Mouse (Mus musculus) liver, embryonic 14.5 days (tissue): ENCODE results near the gene Syk. TPM values are rescaled to one million over a fixed set of nuclear protein-coding genes. Genes with fewer than 3 reads are reported as not detected.

Experiments
- ATAC-seq: fragments of 200-750 bp; cut with Nextera tagmentation; 2 replicates; pipeline ENCODE4 v1.8.0; 2017; ENCODE audit warnings: moderate number of reproducible peaks, mild to moderate bottlenecking, moderate library complexity; ENCODE audit not compliant: insufficient read depth
- DNase-seq, 3 experiments: peaks; one replicate each; pipeline ENCODE4 v3.0.0-alpha.2; 2012 to 2013; ENCODE audit warnings: low read depth in 3 of 3, low spot score in 3 of 3
- H3K27ac ChIP-seq: fragments of 300-500 bp; sonication (generic); 2 replicates; pipeline ENCODE4 v1.5.1; 2014; ENCODE audit warnings: moderate library complexity, mild to moderate bottlenecking, control low read depth, inconsistent platforms
- H3K27me3 ChIP-seq: fragments of 300-500 bp; sonication (generic); 2 replicates; pipeline ENCODE4 v1.6.1; 2014; ENCODE audit warnings: mild to moderate bottlenecking, low read length, moderate library complexity; ENCODE audit not compliant: control insufficient read depth, insufficient read depth
- H3K36me3 ChIP-seq: fragments of 300-500 bp; sonication (generic); replicated peaks from 2 replicates; pipeline ENCODE4 v1.6.1; 2014; ENCODE audit warnings: low read depth; ENCODE audit not compliant: control insufficient read depth, insufficient read depth
- H3K4me1 ChIP-seq, 2 experiments: fragments of 200-500 bp in 1 of 2; fragments of 300-500 bp in 1 of 2; sonication (generic) in 1 of 2; replicated peaks; 2 replicates each; pipeline ENCODE4 v1.6.1; 2012 to 2014; ENCODE audit warnings: antibody characterized with exemption in 1 of 2, inconsistent platforms in 1 of 2, low read length in 1 of 2; ENCODE audit not compliant: control insufficient read depth in 2 of 2, insufficient read depth in 2 of 2
- H3K4me2 ChIP-seq: fragments of 300-500 bp; sonication (generic); 2 replicates; pipeline ENCODE4 v1.6.1; 2014; ENCODE audit warnings: low read depth, mild to moderate bottlenecking, control low read depth, moderate library complexity
- H3K4me3 ChIP-seq, 2 experiments: fragments of 200-500 bp in 1 of 2; fragments of 300-500 bp in 1 of 2; sonication (generic) in 1 of 2; 2 replicates each; pipeline ENCODE4 v1.5.1; 2012 to 2014; ENCODE audit warnings: low read depth in 2 of 2, low read length in 2 of 2, mild to moderate bottlenecking in 2 of 2, control low read depth in 1 of 2, inconsistent platforms in 1 of 2, moderate library complexity in 1 of 2; ENCODE audit not compliant: insufficient read depth in 1 of 2
- H3K9ac ChIP-seq: fragments of 300-500 bp; sonication (generic); replicated peaks from 2 replicates; pipeline ENCODE4 v1.6.1; 2014; ENCODE audit warnings: mild to moderate bottlenecking, control low read depth, moderate library complexity
- H3K9me3 ChIP-seq: fragments of 300-500 bp; sonication (generic); 2 replicates; pipeline ENCODE4 v1.6.1; 2016; ENCODE audit warnings: low read length, mixed read lengths; ENCODE audit not compliant: control insufficient read depth
- CTCF ChIP-seq: IDR thresholded peaks from 2 replicates; pipeline ENCODE4 v1.5.1; 2016; ENCODE audit warnings: antibody characterized with exemption, low read depth, control low read depth
- EP300 ChIP-seq: IDR thresholded peaks from 2 replicates; pipeline ENCODE4 v1.6.1; 2016; ENCODE audit warnings: antibody characterized with exemption, low read depth
- WGBS: fragments of 180-500 bp; shearing (Covaris S2); extraction: QIAGEN DNeasy Blood & Tissue Kit; methylation state at CpG from one replicate; pipeline ENCODE4 v1.1.7; 2014; ENCODE audit not compliant: insufficient replicate concordance; 5-methylcytosine and 5-hydroxymethylcytosine counted together
- polyA plus RNA-seq, 2 experiments: library from polyadenylated mRNA; depleted of rRNA in 1 of 2; stranded (reverse) in 1 of 2; unstranded in 1 of 2; fragments of >200 nt; fragmentation: Nextera tagmentation in 1 of 2; extraction: Ambion mirVana in 1 of 2; gene quantifications; 2 replicates each; pipeline versions ENCODE4 v1.2.1 to v1.2.3; 2012 to 2014

The Syk gene
- polyA plus RNA-seq, 2 experiments: 4.3 TPM

- no peak overlapping the region for H3K4me3 ChIP-seq
- no peaks in the 10 kb centered on the region for H3K9me3 ChIP-seq
- H3K4me1 ChIP-seq: no peaks in the 10 kb centered on the region
- ATAC-seq (no peak), DNase-seq (no peak)
- TF ChIP-seq EP300 (no peak), CTCF (no peak)
- no peak overlapping the region for H3K4me2 ChIP-seq
- H3K9ac ChIP-seq: no peak overlapping the region
- no peaks in the 10 kb centered on the region for H3K27me3 ChIP-seq
- no peak overlapping the region for H3K27ac ChIP-seq
- WGBS: 52% methylated on average over 4 of the region's 4 CpGs
- H3K36me3 ChIP-seq: no peaks in the 10 kb centered on the region
Measured at GRCm38 (mm10) chr13:52631624-52632023, 48.7 kb downstream of the Syk start.

GRCm38 (mm10) chr13:52635484-52635883 is 52.5 kb downstream of the Syk start:
- Histone ChIP-seq H3K9ac (no peak overlapping the region), H3K9me3 (no peaks in the 10 kb centered on the region), H3K4me2 (no peak overlapping the region), H3K4me3 (no peak overlapping the region), H3K27ac (no peak overlapping the region), H3K36me3 (no peaks in the 10 kb centered on the region), H3K27me3 (no peaks in the 10 kb centered on the region), H3K4me1 (no peaks in the 10 kb centered on the region)
- DNase-seq (no peak), ATAC-seq (no peak)
- 69% methylated on average over 3 of the region's 3 CpGs for WGBS
- TF ChIP-seq CTCF (no peak), EP300 (no peak)

GRCm38 (mm10) chr13:52636176-52636748 is 53.3 kb downstream of the Syk start:
- TF ChIP-seq EP300 (no peak), CTCF (no peak)
- ATAC-seq (no peak), DNase-seq (no peak)
- H3K27me3 ChIP-seq: no peaks in the 10 kb centered on the region
- H3K4me2 ChIP-seq: no peak overlapping the region
- H3K9ac ChIP-seq: no peak overlapping the region
- H3K4me1 ChIP-seq: no peaks in the 10 kb centered on the region
- H3K27ac ChIP-seq: no peak overlapping the region
- H3K4me3 ChIP-seq: no peak overlapping the region
- WGBS: 72% methylated on average over 10 of the region's 10 CpGs
- H3K9me3 ChIP-seq: no peaks in the 10 kb centered on the region
- no peaks in the 10 kb centered on the region for H3K36me3 ChIP-seq

- Histone ChIP-seq H3K27me3 (no peaks in the 10 kb centered on the region), H3K4me3 (no peak overlapping the region), H3K36me3 (no peaks in the 10 kb centered on the region), H3K4me2 (no peak overlapping the region), H3K27ac (no peak overlapping the region), H3K9me3 (no peaks in the 10 kb centered on the region), H3K4me1 (no peaks in the 10 kb centered on the region), H3K9ac (no peak overlapping the region)
- ATAC-seq (no peak), DNase-seq (no peak)
- TF ChIP-seq CTCF (no peak), EP300 (no peak)
- 59% methylated on average over 3 of the region's 3 CpGs for WGBS
Measured at GRCm38 (mm10) chr13:52646566-52646965, 63.6 kb downstream of the Syk start.

GRCm38 (mm10) chr13:52647996-52648712 is 65.2 kb downstream of the Syk start:
- DNase-seq (no peak), ATAC-seq (no peak)
- TF ChIP-seq EP300: no peak
- no peak for TF ChIP-seq CTCF
- Histone ChIP-seq H3K4me1 (no peaks in the 10 kb centered on the region), H3K27ac (no peak overlapping the region), H3K27me3 (no peaks in the 10 kb centered on the region), H3K36me3 (no peaks in the 10 kb centered on the region), H3K9ac (no peak overlapping the region), H3K4me2 (no peak overlapping the region), H3K9me3 (no peaks in the 10 kb centered on the region), H3K4me3 (no peak overlapping the region)
- WGBS: 69% methylated on average over 11 of the region's 11 CpGs
